Mouse (Mus musculus) left cerebral cortex, postnatal 10 days (tissue): ENCODE results near the gene Ccdc84. TPM values are rescaled to one million over a fixed set of nuclear protein-coding genes. Genes with fewer than 3 reads are reported as not detected.
"Not testable (repeated sequence)": the region's sequence is repeated elsewhere in the genome, so short reads cannot be mapped to it uniquely, and the experiment has no call there.

ENCODE experiments used
- DNase-seq, 2 experiments: peaks; one replicate each; pipeline ENCODE4 v3.0.0; 2021 to 2022; ENCODE audit warnings: low spot score in 2 of 2, mixed read lengths in 1 of 2; ENCODE audit errors: extremely low spot score in 1 of 2
- intact Hi-C: fragments of 180-260 bp; cut with DNase I; formaldehyde crosslinking; loops from one replicate; pipeline ENCODE4 v1.15.1; 2025
- total RNA-seq, 2 experiments: library from RNA; stranded (reverse); gene quantifications; 2 replicates each; pipeline ENCODE4 v1.2.3; 2021

Gene Ccdc84
- total RNA-seq, 2 experiments from 2014 or later = 16.1 to 19.9 TPM

- no peak for DNase-seq
- intact Hi-C loops = no loop called here
Measured at GRCm38 (mm10) chr9:44411601-44412130, 6.7 kb downstream of the Ccdc84 start.

DNA sequence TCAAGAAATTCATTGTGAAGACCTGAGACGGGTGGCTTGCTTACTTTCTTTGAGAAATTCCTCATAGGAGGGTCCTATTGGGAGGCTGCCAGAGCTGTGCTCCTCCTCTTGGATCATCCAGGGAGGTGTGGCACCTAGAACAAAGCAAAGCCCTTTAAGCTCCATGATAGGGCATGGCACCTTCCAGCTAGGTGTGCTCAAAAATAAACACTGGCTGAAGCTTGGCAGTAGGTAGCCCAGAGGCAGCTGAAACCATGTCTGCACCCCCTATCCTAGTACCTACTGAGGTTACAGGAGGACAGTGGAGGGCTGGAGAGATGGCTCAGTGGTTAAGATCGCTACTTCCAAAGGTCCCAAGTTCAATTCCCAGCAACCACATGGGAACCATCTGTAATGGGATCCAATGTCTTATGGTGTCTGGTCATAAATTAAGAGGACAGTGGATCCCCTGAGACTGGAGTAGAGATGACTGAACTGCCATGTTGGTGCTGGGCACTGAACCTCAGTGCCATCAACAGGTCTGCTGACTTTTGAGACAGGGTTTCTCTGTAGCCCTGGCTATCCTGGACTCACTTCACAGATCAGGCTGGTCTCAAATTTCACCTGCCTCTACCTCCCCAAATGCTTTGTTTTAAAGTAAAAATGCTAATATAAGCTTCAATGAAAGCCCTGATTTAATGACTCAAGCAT lies 7.6 kb downstream of the Ccdc84 start:
- DNase-seq = no peak
- intact Hi-C loops = no loop called here

- intact Hi-C loops, DNase-seq: not testable (repeated sequence)
Measured at GRCm38 (mm10) chr9:44408693-44409092, 9.7 kb downstream of the Ccdc84 start.

DNA sequence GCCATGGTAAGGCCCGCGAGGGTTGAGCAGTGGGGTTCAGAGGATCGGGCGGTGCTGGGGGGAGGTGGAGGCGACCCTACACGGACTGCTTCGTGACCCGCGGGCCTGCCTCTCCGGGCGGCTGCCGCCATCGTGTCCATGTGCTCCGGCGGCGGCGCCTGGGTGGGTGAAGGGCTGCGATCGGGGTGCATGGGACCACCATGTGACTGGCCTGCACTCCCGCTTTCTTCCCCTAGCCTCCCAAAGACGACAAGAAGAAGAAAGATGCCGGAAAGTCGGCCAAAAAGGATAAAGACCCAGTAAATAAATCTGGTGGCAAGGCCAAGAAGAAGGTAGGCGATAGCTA lies 10.6 kb downstream of the Ccdc84 start:
- intact Hi-C loops = no loop called here
- DNase-seq = no peak

GRCm38 (mm10) chr9:44406906-44407751 lies 11.2 kb downstream of the Ccdc84 start, which contains the start of the genes Rps25 and Trappc4:
Gene Rps25 (plus strand): TSS chr9:44407139.
Gene Trappc4 (minus strand): TSS chr9:44407600.
- peak; percentile 90 to 93 for DNase-seq
- intact Hi-C loops = no loop called here

DNA sequence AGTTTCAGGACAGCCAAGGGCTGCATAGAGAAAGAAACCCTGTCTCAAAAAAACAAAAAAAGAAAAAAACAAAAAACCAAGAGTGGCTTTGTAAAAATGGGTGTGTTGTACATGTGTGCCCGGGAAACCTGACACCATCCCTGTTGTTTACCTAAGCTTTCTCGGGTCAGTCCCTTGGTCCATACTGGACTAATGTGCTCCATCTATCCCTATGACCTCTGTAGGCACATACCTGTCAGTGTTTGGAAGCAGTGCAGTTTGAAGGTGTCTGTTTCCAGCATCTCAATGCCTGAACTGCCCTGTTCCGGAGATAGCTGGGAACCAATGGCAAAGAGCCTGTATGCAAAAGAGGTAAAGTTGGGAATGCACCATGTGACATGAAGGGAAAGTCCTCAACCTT lies 13.4 kb downstream of the Ccdc84 start:
- no peak for DNase-seq
- intact Hi-C loops = no loop called here

DNA sequence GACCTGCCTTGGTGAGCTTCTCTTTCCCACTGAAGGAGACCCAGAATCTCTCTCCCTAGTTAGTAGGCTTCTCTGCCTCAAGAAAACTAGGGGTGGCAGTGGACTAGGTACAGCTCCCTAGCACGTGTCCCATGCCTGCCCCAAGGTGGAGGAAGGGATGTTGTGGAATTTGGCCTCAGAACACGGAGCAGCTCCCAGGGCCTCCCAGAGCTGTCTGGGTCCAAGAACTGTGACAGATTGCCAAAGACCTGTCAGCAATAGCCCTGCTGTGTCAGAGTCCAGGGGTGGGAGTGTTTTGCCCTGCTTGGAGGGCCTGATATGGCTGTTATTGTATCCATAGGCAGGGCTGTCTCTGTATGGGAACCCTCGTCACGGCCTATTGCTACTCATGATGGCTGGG lies 17.3 kb downstream of the Ccdc84 start:
- intact Hi-C loops = no loop called here

GRCm38 (mm10) chr9:44399795-44400114 lies 18.6 kb downstream of the Ccdc84 start:
- DNase-seq = no peak
- intact Hi-C loops = no loop called here

More for the DNA sequence above, 17.3 kb downstream of the Ccdc84 start:
- no peak for DNase-seq

GRCm38 (mm10) chr9:44399114-44399794 lies 19.1 kb downstream of the Ccdc84 start:
- intact Hi-C loops = no loop called here
- DNase-seq = no peak

DNA sequence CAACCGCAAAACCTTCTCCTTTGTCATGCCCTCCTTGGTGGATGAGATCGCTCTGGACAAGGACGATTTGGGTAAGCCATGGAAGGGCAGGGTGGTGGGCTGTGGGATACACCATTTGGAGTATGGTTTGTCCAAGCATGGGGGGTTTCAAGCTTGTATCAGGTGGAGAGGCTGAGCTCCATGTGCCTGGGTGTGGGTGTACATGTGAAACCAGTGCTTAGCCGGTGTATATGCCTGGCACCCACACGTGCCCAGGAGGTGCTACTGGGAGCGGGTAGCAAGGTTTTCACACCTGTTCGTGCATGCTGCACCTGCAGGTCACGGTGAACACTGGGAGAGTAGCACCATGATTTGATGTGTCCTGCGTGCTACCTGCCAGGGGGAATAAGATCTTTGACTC lies 19.8 kb downstream of the Ccdc84 start:
- no peak for DNase-seq
- intact Hi-C loops = no loop called here

DNA sequence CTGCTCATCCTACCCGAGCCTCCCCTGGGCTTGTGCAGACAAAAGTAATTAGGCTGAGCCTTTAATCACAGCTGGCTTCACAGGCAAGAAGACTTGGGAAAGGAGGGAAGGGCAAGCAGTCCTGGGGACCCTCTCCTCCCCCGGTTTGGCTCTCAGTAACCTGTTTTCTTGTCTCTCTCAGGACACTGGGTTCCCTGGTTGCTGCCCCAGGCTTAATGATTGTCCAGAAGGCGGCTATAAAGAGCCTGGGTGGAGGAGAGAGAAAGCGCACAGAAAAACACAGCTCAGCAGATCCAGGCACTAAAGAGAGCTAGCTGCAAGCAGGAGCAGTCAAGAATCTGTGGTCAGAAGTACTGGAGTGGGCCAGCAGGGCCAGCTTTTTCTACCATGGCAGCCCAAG lies 20.3 kb downstream of the Ccdc84 start:
- no peak for DNase-seq
- intact Hi-C loops = no loop called here

GRCm38 (mm10) chr9:44396684-44397411 lies 21.5 kb downstream of the Ccdc84 start, which contains the start of gene Slc37a4:
Gene Slc37a4 (plus strand): TSS chr9:44396852.
- peak; percentile 93 to 96 for DNase-seq
- intact Hi-C loops = no loop called here

- DNase-seq = peak in 1 of 2 experiments; percentile 85
- intact Hi-C loops = no loop called here
Measured at GRCm38 (mm10) chr9:44391466-44391865, 26.9 kb downstream of the Ccdc84 start.

- intact Hi-C loops = loop anchor here (5.0 kb wide), 1 partner anchor 37 kb away; no protein-coding TSS in a partner anchor
- peak in 1 of 2 experiments; percentile 62 for DNase-seq
Measured at GRCm38 (mm10) chr9:44389273-44389672, 29.1 kb downstream of the Ccdc84 start.

- intact Hi-C loops = loop anchor here (5.0 kb wide), 1 partner anchor 35 kb away; no protein-coding TSS in a partner anchor
Measured at GRCm38 (mm10) chr9:44387221-44387620, 31.1 kb downstream of the Ccdc84 start.

GRCm38 (mm10) chr9:44384596-44384995 lies 33.8 kb downstream of the Ccdc84 start:
- intact Hi-C loops = no loop called here
- no peak for DNase-seq

More at GRCm38 (mm10) chr9:44387221-44387620, 31.1 kb downstream of the Ccdc84 start:
- DNase-seq = no peak

GRCm38 (mm10) chr9:44379862-44380261 lies 38.5 kb downstream of the Ccdc84 start:
- DNase-seq = peak in 1 of 2 experiments; percentile 43
- intact Hi-C loops = no loop called here

DNA sequence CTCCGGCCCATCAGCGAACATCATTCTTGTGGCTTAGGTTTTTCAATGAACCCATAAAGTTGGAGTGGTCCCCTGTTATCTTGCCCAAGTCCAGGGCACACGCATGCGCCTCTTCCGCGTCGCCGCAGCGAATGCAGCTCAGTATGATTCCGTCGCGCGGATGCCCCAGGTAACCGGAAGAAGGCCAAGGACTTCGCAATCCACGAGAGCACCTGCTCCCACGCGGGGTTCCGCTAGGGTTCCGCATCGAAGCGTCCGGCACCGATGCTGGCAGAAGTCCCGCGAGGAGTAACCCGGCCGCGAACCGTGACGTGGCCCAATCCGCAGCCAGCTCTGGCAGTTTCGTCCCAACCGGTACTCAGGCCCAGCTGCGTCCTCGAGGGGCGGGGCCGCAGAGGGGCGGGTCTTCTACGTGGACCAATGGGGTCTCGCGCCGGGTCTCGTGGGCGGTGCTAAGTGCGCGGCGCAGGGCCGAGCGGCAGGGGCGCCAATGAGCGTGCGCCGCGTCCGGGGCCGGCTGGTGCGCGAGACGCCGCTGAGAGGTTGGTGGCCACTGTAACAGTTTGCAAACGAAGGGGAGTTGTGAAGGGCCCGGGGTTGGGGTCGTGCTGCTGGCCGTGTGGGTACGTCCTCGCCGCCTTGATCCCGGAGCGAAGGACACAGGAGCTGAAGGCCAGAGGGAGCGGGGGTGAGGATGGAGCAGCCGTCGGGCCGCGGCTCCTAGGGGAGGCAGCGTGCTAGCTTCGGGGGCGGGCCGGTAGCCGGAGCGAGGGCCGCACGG lies 39.1 kb downstream of the Ccdc84 start, which contains the start of gene Hyou1:
Gene Hyou1 (plus strand): TSS at position 437 of the 781 bp plus-strand sequence.
- intact Hi-C loops = no loop called here
- peak; percentile 99 for DNase-seq
